Mouse (Mus musculus): ENCODE measurements around the gene Syne4.
A peak's percentile ranks its signal among the peaks of the same experiment; 100 is the strongest.

Syne4 gene

GRCm38 (mm10) chr7:30314721-30315155 lies at the start of gene Syne4:
Syne4 (plus strand) TSS chr7:30314807.
- DNase-seq = no peak

DNA sequence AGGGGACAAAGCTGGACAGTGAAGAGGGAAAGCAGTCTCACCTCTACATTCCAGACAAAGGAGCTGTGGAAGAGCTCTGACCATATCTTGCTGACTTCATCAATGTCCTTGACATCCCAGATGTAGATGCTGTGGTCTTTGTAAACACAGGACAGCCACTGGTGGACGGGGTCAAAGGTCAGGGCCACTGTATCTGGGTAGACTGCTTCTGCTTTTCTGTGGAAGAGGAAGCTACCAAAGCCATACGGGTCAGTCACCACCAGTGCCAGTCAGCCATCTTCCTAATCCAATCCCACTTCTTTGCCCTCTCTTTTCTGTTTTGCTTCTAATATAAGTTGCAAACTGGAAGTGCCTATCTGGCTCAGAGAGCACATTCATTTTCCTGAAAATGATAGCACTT lies 49.6 kb upstream of the Syne4 start:
- no peak for DNase-seq

DNA sequence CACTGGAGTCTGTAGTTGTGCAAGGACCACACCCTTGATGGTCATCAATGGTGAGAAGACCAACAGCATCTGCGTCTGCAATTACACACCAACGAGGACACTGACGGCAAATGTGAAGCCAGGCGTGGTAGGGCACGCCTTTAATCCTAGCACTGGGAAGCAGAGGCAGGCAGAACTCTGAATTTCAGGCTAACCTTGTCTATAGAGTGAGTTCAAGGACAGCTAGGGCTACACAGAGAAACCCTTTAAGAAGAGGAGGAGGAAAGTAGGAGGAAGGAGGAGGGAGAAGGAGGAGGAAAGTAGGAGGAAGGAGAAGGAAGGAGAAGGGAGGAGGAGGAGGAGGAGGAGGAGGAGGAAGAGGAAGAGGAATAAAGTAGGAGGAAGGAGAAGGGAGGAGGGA lies 49.1 kb upstream of the Syne4 start:
- DNase-seq = no peak

DNA sequence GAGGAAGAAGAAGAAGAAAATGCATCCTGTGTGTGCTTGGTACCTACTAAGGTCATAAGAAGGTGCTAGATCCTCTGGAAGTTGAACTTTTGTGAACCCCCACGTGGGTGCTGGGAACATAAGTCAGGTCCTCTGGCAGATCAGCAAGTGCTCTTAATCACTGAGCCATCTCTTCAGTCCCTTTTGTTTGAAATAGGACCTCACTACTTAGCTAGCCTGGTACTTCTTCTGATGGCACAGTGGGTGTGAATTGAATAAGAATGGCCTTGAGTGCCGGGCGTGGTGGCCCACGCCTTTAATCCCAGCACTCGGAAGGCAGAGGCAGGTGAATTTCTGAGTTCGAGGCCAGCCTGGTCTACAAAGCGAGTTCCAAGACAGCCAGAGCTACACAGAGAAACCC lies 48.7 kb upstream of the Syne4 start:
- DNase-seq = no peak

GRCm38 (mm10) chr7:30266780-30267179 lies 47.8 kb upstream of the Syne4 start:
- no peak for DNase-seq

- no peak for DNase-seq
Measured at GRCm38 (mm10) chr7:30269641-30270040, 45.0 kb upstream of the Syne4 start.

- DNase-seq = no peak
Measured at GRCm38 (mm10) chr7:30274383-30274782, 40.2 kb upstream of the Syne4 start.

DNA sequence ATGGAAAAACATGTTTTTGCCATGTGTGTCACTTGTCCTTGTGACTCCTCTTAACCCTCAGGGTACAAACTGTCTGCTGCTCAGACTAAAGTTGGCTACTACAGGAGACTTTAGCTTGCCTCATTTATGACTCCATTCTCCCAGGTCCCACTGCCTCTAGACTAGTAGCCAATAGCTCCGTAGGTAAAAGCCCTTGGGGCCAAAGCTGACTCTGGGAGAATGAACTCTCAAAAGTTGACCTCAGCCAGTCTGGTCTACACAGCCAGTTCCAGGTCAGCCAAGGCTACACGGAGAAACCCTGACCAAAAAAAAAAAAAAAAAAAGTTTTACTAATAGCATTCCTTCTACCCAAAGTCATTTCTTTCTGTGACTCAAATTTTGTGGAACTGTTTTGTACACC lies 35.7 kb upstream of the Syne4 start:
- no peak for DNase-seq

DNA sequence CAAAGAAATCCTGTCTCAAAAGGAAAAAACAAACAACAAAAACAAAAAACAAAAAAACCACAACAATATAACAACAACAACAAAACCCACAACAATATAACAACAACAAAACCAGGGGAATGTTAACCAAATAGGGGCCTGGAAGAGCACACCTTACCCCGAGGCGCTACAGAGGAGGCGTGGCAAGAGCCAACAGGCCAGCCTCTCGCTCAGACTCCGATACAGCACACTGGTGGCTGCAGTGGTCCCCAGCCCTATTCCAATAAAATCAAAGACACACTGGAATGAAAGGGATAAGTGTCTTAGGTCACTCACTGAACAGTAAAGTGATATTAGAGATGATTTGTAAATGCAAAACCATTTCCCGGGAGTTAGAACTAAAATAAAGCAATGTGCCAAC lies 35.1 kb upstream of the Syne4 start:
- DNase-seq = no peak

GRCm38 (mm10) chr7:30279951-30280669 lies 34.5 kb upstream of the Syne4 start, which contains the start of the genes Thap8 and Wdr62:
Thap8 (plus strand) TSS chr7:30280094.
Wdr62 (minus strand) TSS chr7:30280419.
- DNase-seq = peak; percentile 92

GRCm38 (mm10) chr7:30280670-30281138 lies 33.9 kb upstream of the Syne4 start:
- peak; percentile 78 for DNase-seq

- no peak for DNase-seq
Measured at GRCm38 (mm10) chr7:30281522-30281921, 33.1 kb upstream of the Syne4 start.

DNA sequence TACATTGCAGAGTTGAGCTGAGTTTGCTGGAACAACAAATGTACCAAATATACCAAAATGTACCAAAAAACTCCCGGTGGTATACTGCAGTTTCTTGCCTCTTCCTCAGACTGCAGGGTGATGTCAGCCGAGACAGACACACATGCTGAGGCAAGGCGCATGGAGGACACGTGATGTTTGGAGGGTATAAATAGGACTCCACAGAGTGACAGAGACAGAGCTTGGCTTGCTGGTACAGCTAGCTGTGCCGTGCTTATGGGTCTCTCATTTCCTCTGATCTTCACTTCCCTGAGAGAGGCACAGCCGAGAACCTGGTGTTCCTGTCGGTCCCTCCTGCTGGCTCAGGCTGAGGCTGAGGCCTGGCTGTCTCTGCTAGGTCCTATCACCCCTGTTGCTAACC lies 31.9 kb upstream of the Syne4 start:
- no peak for DNase-seq

DNA sequence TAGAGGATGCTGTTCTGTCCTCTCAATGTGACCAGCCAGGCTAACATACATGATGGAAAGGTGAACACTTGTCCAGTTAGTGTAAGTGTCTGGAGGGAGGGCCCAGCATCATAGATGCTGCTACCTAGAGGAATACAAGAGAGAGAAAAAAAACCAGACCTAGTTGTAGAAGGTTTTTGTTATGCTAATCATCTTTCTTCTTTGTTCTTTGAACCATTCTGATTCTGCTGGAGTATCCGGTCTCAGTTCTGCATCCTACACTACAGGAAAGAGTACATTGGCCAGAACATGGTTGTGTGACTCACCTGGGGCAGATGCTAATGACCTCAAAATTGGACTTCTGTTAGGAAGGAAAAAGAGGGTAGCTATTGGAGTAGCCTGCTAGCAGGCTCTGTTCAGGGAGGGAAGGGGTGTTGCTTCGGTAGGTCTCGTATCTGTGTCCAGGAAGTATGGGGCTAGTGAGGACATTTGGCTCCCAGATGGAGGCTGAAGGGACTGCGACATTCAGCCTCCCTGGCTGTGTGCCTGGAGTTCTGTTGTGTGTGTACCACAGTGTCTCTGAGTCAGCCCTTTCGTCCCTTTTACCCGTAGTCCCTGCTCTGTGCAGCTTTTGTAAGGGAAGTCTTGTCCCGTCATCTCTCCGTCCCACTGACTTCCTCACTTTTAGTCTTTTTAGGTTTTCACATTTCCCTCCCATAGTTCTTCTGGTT lies 27.8 kb upstream of the Syne4 start:
- DNase-seq = no peak

GRCm38 (mm10) chr7:30288046-30288445 lies 26.6 kb upstream of the Syne4 start:
- DNase-seq = no peak

GRCm38 (mm10) chr7:30289071-30289713 lies 25.4 kb upstream of the Syne4 start:
- no peak for DNase-seq

DNA sequence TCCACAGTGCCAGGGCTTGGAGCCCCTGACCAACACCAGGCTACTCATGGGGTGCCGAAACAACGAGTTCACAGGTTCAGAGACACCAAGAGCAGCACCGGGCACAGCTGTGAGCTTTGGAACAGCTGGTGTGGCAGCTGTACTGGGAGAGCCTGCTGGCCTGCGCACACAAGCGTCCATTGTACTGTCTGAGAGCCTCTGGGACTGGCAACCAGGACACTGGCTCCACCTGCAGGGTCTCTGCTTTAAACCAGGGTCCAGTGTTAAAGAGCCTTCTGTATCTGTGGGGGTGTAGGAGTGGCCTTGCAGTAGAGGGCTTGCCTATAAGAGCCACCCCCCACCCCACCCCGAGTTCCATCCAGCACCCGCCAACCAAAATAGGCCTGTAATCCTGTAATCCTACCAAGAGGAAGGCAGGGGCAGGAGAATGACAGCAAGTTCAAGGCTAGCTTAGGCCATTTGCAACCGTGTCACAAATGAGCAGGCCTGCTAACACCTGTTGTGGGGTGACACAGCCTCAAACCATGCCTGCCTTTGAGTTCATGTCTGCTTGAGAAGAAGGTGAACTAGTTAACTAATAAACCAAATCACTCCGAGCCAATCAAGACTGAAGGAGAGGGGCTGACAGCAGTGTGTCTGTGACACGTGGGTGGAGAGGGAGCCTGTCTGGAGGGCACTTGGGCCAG lies 24.8 kb upstream of the Syne4 start:
- no peak for DNase-seq

DNA sequence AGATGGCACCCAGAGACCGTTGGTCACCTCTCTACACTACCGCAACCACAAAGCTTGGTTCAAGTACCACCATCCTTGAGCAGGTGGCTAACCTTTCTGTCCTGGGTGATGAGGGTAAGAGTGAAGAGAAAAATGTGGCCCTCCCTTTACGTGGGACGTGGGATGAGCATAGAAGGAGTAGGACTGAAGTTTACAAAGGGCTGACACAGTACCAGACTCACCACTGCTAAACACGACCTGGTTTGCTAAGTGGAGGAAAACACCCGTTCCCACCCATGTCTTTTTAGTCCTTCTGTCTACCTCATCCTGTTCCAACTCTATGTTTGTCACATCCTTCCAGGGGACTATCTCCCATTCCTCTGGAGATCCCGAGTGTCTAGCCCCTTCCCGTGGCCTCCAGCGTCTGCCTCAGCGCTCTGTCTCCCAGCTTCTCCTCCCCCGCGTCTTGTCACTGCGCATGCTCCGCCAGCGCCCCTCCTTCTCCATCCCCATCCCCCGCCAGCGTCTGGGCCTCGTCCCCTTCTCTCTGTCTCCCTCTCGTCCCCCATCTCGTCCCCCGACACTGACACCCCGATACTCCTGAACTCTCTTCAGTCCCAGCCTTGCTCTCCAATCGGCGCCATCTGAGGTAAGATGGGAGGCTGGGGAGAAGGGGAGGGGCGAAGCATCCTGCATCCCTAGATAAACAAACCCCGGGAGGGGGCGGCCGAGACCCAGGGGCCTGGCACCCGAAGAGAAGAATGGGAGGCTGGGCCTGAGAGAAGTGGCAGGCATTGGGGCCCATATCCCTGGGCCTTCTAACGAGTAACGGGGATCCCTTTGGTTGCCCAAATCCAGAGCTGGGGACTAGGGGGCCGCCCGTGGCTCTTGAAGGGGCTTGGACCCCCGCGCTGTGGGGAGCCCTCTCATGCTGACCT lies 23.1 kb upstream of the Syne4 start, which contains the start of gene Clip3:
Gene Clip3 (plus strand): TSS at position 514 of the 917 bp plus-strand sequence.
- DNase-seq = peak; percentile 62

GRCm38 (mm10) chr7:30293795-30294194 lies 20.8 kb upstream of the Syne4 start:
- DNase-seq = no peak

GRCm38 (mm10) chr7:30294296-30294695 lies 20.3 kb upstream of the Syne4 start:
- no peak for DNase-seq

GRCm38 (mm10) chr7:30295103-30295502 lies 19.5 kb upstream of the Syne4 start:
- no peak for DNase-seq

DNA sequence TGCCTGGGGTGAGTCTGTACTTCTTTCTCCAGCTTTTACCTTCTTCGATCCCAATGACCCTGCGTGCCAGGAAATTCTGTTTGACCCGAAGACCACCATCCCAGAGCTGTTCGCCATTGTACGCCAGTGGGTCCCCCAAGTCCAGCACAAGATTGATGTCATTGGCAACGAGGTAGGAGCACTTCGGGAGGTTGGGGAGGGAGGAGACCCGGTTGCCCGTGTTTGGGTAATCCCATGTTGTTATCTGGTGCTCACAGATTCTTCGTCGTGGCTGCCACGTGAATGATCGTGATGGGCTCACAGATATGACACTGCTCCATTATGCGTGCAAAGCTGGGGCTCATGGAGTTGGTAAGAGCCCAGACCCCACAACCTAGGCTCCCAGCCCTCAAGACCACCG lies 17.8 kb upstream of the Syne4 start:
- no peak for DNase-seq
